8 mouse cellular contexts compared by ENCODE assay signal in the genomic region with DNA sequence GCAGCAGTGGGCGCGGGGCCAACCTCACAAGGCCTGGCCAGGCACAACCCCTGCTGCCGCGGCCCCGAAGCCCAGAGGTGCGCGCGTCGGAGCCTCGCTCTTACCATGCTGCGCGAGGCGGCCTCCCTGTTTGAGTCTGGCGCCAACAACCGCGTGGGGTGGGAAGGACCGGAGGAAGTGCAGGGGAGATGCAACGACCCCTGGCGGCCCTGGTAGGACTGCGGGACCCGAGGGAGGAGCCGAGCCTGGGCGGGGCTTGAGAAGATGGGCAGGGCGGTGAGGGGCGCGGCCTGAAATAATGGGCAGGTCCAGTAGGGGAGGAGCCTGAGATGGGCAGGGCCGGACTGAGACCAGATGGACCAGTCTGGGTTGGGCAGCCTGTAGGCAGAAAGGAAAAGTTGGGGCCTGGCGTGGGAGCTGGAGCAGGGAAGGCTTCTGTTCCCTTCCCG. TPM values are rescaled to one million over a fixed set of nuclear protein-coding genes. Genes with fewer than 3 reads are reported as not detected.
A peak's percentile ranks its signal among the peaks of the same experiment; 100 is the strongest.
DNase-seq lines count a peak whose midpoint lies in the region; ATAC-seq and TF ChIP-seq lines count a peak whose summit lies in the region.

A gene (minus strand): TSS at position 229 of the 449 bp plus-strand sequence.

- no peaks in the 10 kb centered on the region for H3K27me3 ChIP-seq in forebrain, embryonic 10.5 days (ENCODE audit: poor library complexity, severe bottlenecking)
- H3K27me3 ChIP-seq in heart, embryonic 15.5 days, result no peaks in the 10 kb centered on the region
- no peaks in the 10 kb centered on the region for H3K27me3 ChIP-seq in liver, embryonic 14.5 days (ENCODE audit: control insufficient read depth, insufficient read depth, low read length)
- no peaks in the 10 kb centered on the region for H3K27me3 ChIP-seq in neural tube, embryonic 11.5 days (ENCODE audit: control insufficient read depth, insufficient read depth, low read length)
- H3K27me3 ChIP-seq in stomach, postnatal 0 days (ENCODE audit: control insufficient read depth, insufficient read depth, low read length), result no peaks in the 10 kb centered on the region

- H3K9me3 ChIP-seq in forebrain, embryonic 10.5 days, result no peaks in the 10 kb centered on the region
- no peaks in the 10 kb centered on the region for H3K9me3 ChIP-seq in heart, embryonic 15.5 days (replicated peaks)
- no peaks in the 10 kb centered on the region for H3K9me3 ChIP-seq in liver, embryonic 14.5 days (ENCODE audit: control insufficient read depth, low read length)
- H3K9me3 ChIP-seq in neural tube, embryonic 11.5 days (ENCODE audit: control insufficient read depth, low read length), result no peaks in the 10 kb centered on the region
- H3K9me3 ChIP-seq in stomach, postnatal 0 days (ENCODE audit: control insufficient read depth, low read length), result no peaks in the 10 kb centered on the region

- H3K4me3 ChIP-seq in forebrain, embryonic 10.5 days, result peak within 1 kb of the TSS; percentile 68
- peak within 1 kb of the TSS; percentile 72 for H3K4me3 ChIP-seq in heart, embryonic 15.5 days
- peak within 1 kb of the TSS; percentile 55 to 75 for H3K4me3 ChIP-seq in liver, embryonic 14.5 days (ENCODE audit: insufficient read depth in 1 of 2, low read depth in 2 of 2, low read length in 2 of 2)
- H3K4me3 ChIP-seq in neural tube, embryonic 11.5 days (ENCODE audit: low read depth, low read length), result peak within 1 kb of the TSS; percentile 43
- H3K4me3 ChIP-seq in stomach, postnatal 0 days (ENCODE audit: low read depth, low read length), result peak within 1 kb of the TSS; percentile 54

- ATAC-seq in heart, embryonic 15.5 days (replicated peaks; ENCODE audit: insufficient number of reproducible peaks, insufficient read depth, low FRiP score, low read depth), result peak; percentile 99
- ATAC-seq in liver, embryonic 14.5 days (ENCODE audit: insufficient read depth), result peak; percentile 96
- peak; percentile 99 for ATAC-seq in neural tube, embryonic 11.5 days (ENCODE audit: insufficient read depth, low FRiP score, low TSS enrichment)
- ATAC-seq in stomach, postnatal 0 days (ENCODE audit: low FRiP score, low TSS enrichment), result peak; percentile 100

- peak within 1 kb of the TSS; percentile 77 for H3K9ac ChIP-seq in heart, embryonic 15.5 days
- H3K9ac ChIP-seq in liver, embryonic 14.5 days (replicated peaks), result peak within 1 kb of the TSS; percentile 84
- peak within 1 kb of the TSS; percentile 70 for H3K9ac ChIP-seq in neural tube, embryonic 11.5 days (ENCODE audit: low read length)
- peak within 1 kb of the TSS; percentile 70 for H3K9ac ChIP-seq in stomach, postnatal 0 days (ENCODE audit: low read length)

- TF ChIP-seq EP300 in liver, embryonic 14.5 days (IDR thresholded peaks at IDR 0.05; ENCODE audit: low read depth), result no peak
- no peak for TF ChIP-seq EP300 in stomach, postnatal 0 days (optimal IDR thresholded peaks at IDR 0.05)

- H3K4me1 ChIP-seq in forebrain, embryonic 10.5 days, result peaks cover 24% of the 10 kb centered on the region
- H3K4me1 ChIP-seq in heart, embryonic 15.5 days (replicated peaks), result peaks cover 7% of the 10 kb centered on the region
- H3K4me1 ChIP-seq in liver, embryonic 14.5 days (replicated peaks; ENCODE audit: control insufficient read depth in 2 of 2, insufficient read depth in 2 of 2, low read length in 1 of 2), result peaks cover 6 to 9% of the 10 kb centered on the region in 2 experiments
- 0 out of 2 replicates have a peak, but pooled peaks cover 2% of the 10 kb centered on the region for H3K4me1 ChIP-seq in neural tube, embryonic 11.5 days (ENCODE audit: control insufficient read depth, insufficient read depth, low read length)
- 0 out of 2 replicates have a peak, but pooled peaks cover 2% of the 10 kb centered on the region for H3K4me1 ChIP-seq in stomach, postnatal 0 days (replicated peaks; ENCODE audit: control insufficient read depth, insufficient read depth)

- WGBS in forebrain, embryonic 10.5 days, result under 1% methylated on average over 29 of the region's 29 CpGs
- under 1% methylated on average over 29 of the region's 29 CpGs for WGBS in heart, embryonic 15.5 days
- under 1% methylated on average over 29 of the region's 29 CpGs for WGBS in liver, embryonic 14.5 days (ENCODE audit: insufficient replicate concordance)
- under 1% methylated on average over 29 of the region's 29 CpGs for WGBS in neural tube, embryonic 11.5 days
- under 1% methylated on average over 29 of the region's 29 CpGs for WGBS in stomach, postnatal 0 days

- H3K27ac ChIP-seq in forebrain, embryonic 10.5 days, result peak within 1 kb of the TSS; percentile 95
- peak within 1 kb of the TSS; percentile 57; the same call in 1 of the 2 replicates for H3K27ac ChIP-seq in heart, embryonic 15.5 days
- peak within 1 kb of the TSS; percentile 79 for H3K27ac ChIP-seq in liver, embryonic 14.5 days
- H3K27ac ChIP-seq in neural tube, embryonic 11.5 days (ENCODE audit: low read depth, low read length), result no peak within 1 kb of the TSS
- H3K27ac ChIP-seq in stomach, postnatal 0 days (replicated peaks), result peak within 1 kb of the TSS; percentile 77

- peak; percentile 92 to 94 for DNase-seq in CD8-positive naive resting alpha-beta T cell, adult 2 months (ENCODE audit: low read depth in 2 of 2, low spot score in 2 of 2)
- DNase-seq in c-Kit-positive CD71-negative TER-119-negative erythroid progenitor cells, embryonic 14.5 days (ENCODE audit: low read depth), result peak; percentile 96
- DNase-seq in forebrain, embryonic 10.5 days (ENCODE audit: extremely low spot score, low spot score), result peak; percentile 100
- peak; percentile 98 to 99 for DNase-seq in kidney, postnatal 25 days
- peak; percentile 93 for DNase-seq in liver, embryonic 14.5 days (ENCODE audit: low read depth in 3 of 3, low spot score in 3 of 3)
- DNase-seq in neural tube, embryonic 11.5 days (ENCODE audit: low spot score), result peak; percentile 98
- DNase-seq in stomach, postnatal 0 days (ENCODE audit: low spot score), result peak; percentile 100

- peaks cover 15% of the 10 kb centered on the region; the same call in 1 of the 2 replicates for H3K36me3 ChIP-seq in forebrain, embryonic 10.5 days (replicated peaks)
- no peaks in the 10 kb centered on the region for H3K36me3 ChIP-seq in heart, embryonic 15.5 days
- H3K36me3 ChIP-seq in liver, embryonic 14.5 days (replicated peaks; ENCODE audit: control insufficient read depth, insufficient read depth, low read depth), result no peaks in the 10 kb centered on the region
- no peaks in the 10 kb centered on the region for H3K36me3 ChIP-seq in neural tube, embryonic 11.5 days (ENCODE audit: control insufficient read depth, insufficient read depth, low read length)
- no peaks in the 10 kb centered on the region; the same call in 1 of the 2 replicates for H3K36me3 ChIP-seq in stomach, postnatal 0 days (ENCODE audit: control insufficient read depth, insufficient read depth, low read length)

- TF ChIP-seq CTCF in liver, embryonic 14.5 days (IDR thresholded peaks at IDR 0.05; ENCODE audit: low read depth), result peak; percentile 98
- peak; percentile 99 for TF ChIP-seq CTCF in stomach, postnatal 0 days (IDR thresholded peaks at IDR 0.05; ENCODE audit: low read depth)

- H3K4me2 ChIP-seq in heart, embryonic 15.5 days, result peak within 1 kb of the TSS; percentile 100
- H3K4me2 ChIP-seq in liver, embryonic 14.5 days (ENCODE audit: low read depth), result peak within 1 kb of the TSS; percentile 98
- H3K4me2 ChIP-seq in neural tube, embryonic 11.5 days (ENCODE audit: low read depth), result peak within 1 kb of the TSS; percentile 88
- H3K4me2 ChIP-seq in stomach, postnatal 0 days (replicated peaks; ENCODE audit: low read depth), result peak within 1 kb of the TSS; percentile 93

RNA-seq across cellular contexts. Expression of the gene that starts here (rescaled TPM):
- 14.7 and 15.3 TPM in 2 replicates for polyA plus RNA-seq in forebrain, embryonic 10.5 days (2016; fragmentation: Nextera tagmentation; extraction: Ambion mirVana)
- polyA plus RNA-seq in heart, embryonic 15.5 days (2015; fragmentation: Nextera tagmentation; extraction: Ambion mirVana), result 10.2 and 11.5 TPM in 2 replicates
- polyA plus RNA-seq in liver, embryonic 14.5 days (2012; rRNA removed), result 2.1 and 6.2 TPM in 2 replicates
- polyA plus RNA-seq in liver, embryonic 14.5 days (2014; fragmentation: Nextera tagmentation; extraction: Ambion mirVana), result 6.2 and 8.5 TPM in 2 replicates
- 8.2 and 9.1 TPM in 2 replicates for polyA plus RNA-seq in neural tube, embryonic 11.5 days (2014; fragmentation: Nextera tagmentation; extraction: Ambion mirVana)
- 9.7 and 10.7 TPM in 2 replicates for polyA plus RNA-seq in stomach, postnatal 0 days (2015; fragmentation: Nextera tagmentation; extraction: Ambion mirVana)
